Mouse (Mus musculus) CH12.LX (cell line): ENCODE measurements around the gene Ubl4b. TPM values are rescaled to one million over a fixed set of nuclear protein-coding genes. Genes with fewer than 3 reads are reported as not detected.

ENCODE experiments used
- DNase-seq: peaks from one replicate; pipeline ENCODE4 v3.0.0-alpha.2; 2013; ENCODE audit errors: extremely low read depth
- H3K27ac ChIP-seq: 2 replicates; pipeline ENCODE4 v1.5.1; 2012; ENCODE audit warnings: low read depth, mild to moderate bottlenecking, control low read depth, moderate library complexity; ENCODE audit not compliant: insufficient read depth
- H3K27me3 ChIP-seq: replicated peaks from 2 replicates; pipeline ENCODE3; 2012; ENCODE audit warnings: inconsistent platforms
- H3K36me3 ChIP-seq, 2 experiments: replicated peaks in 1 of 2; 2 replicates each; pipeline versions ENCODE3 to v1.6.1; 2012; ENCODE audit warnings: inconsistent platforms in 1 of 2, low read length in 1 of 2, mild to moderate bottlenecking in 1 of 2, mixed read lengths in 1 of 2, moderate library complexity in 1 of 2; ENCODE audit not compliant: control insufficient read depth in 1 of 2, insufficient read depth in 1 of 2
- H3K4me1 ChIP-seq, 2 experiments: 2 replicates each; pipeline ENCODE4 v1.6.1; 2012; ENCODE audit warnings: inconsistent platforms in 1 of 2, moderate library complexity in 1 of 2; ENCODE audit not compliant: insufficient read depth in 2 of 2, control insufficient read depth in 1 of 2
- H3K4me2 ChIP-seq: 2 replicates; pipeline ENCODE4 v1.6.1; 2012; ENCODE audit warnings: low read depth, mild to moderate bottlenecking, control low read depth; ENCODE audit not compliant: poor library complexity, insufficient read depth, severe bottlenecking
- H3K4me3 ChIP-seq, 3 experiments: fragments of 150-350 bp in 1 of 3; sonication (generic) in 1 of 3; replicated peaks in 1 of 3; 2 replicates each; pipeline versions ENCODE3 to v1.5.1; 2011 to 2012; ENCODE audit warnings: low read depth in 2 of 3, low read length in 2 of 3, mild to moderate bottlenecking in 2 of 3, moderate library complexity in 2 of 3, control low read depth in 1 of 3, improper control_type of control experiment in 1 of 3, inconsistent platforms in 1 of 3, mixed read lengths in 1 of 3; ENCODE audit not compliant: poor library complexity in 1 of 3
- H3K79me2 ChIP-seq: replicated peaks from 2 replicates; pipeline ENCODE4 v1.6.1; 2012; ENCODE audit warnings: mild to moderate bottlenecking, moderate library complexity; ENCODE audit not compliant: control insufficient read depth, poor library complexity, insufficient read depth, severe bottlenecking; ENCODE audit errors: extremely low read depth
- H3K9ac ChIP-seq: 2 replicates; pipeline ENCODE4 v1.6.1; 2012; ENCODE audit warnings: low read depth, mild to moderate bottlenecking, control low read depth, moderate library complexity; ENCODE audit not compliant: insufficient read depth
- H3K9me3 ChIP-seq: replicated peaks from 2 replicates; pipeline ENCODE3; 2012; ENCODE audit warnings: low read length, inconsistent platforms, mixed read lengths
- BHLHE40 ChIP-seq: IDR thresholded peaks from 2 replicates; pipeline ENCODE4 v1.6.1; 2011; ENCODE audit warnings: mild to moderate bottlenecking, low read depth, low read length, improper control_type of control experiment
- CHD1 ChIP-seq: IDR thresholded peaks from 2 replicates; pipeline ENCODE4 v1.6.1; 2012; ENCODE audit warnings: low read depth, low read length, improper control_type of control experiment, inconsistent platforms
- CHD2 ChIP-seq: IDR thresholded peaks from 2 replicates; pipeline ENCODE4 v1.6.1; 2011; ENCODE audit warnings: low read length, improper control_type of control experiment
- CTCF ChIP-seq, 2 experiments: IDR thresholded peaks in 1 of 2; conservative IDR thresholded peaks in 1 of 2; 2 replicates each; pipeline ENCODE4 v1.5.1; 2011 to 2012; ENCODE audit warnings: low read depth in 2 of 2, low read length in 2 of 2, improper control_type of control experiment in 1 of 2, inconsistent platforms in 1 of 2, mild to moderate bottlenecking in 1 of 2, moderate library complexity in 1 of 2
- E2F4 ChIP-seq: IDR thresholded peaks from 2 replicates; pipeline ENCODE4 v1.6.1; 2011; ENCODE audit warnings: low read depth, low read length, improper control_type of control experiment; ENCODE audit not compliant: insufficient replicate concordance
- ELF1 ChIP-seq: IDR thresholded peaks from 2 replicates; pipeline ENCODE4 v1.6.1; 2014; ENCODE audit warnings: low read depth, mild to moderate bottlenecking, inconsistent platforms, low read length, improper control_type of control experiment
- EP300 ChIP-seq: IDR thresholded peaks from 2 replicates; pipeline ENCODE4 v1.6.1; 2011; ENCODE audit warnings: low read length, improper control_type of control experiment
- ETS1 ChIP-seq: conservative IDR thresholded peaks from 2 replicates; pipeline ENCODE4 v1.6.1; 2012; ENCODE audit warnings: low read depth, mild to moderate bottlenecking, inconsistent platforms, low read length, improper control_type of control experiment, moderate library complexity
- GABPA ChIP-seq: IDR thresholded peaks from 2 replicates; pipeline ENCODE4 v1.6.1; 2012; ENCODE audit warnings: low read depth, low read length, improper control_type of control experiment, inconsistent platforms; ENCODE audit not compliant: insufficient replicate concordance
- HCFC1 ChIP-seq: IDR thresholded peaks from 2 replicates; pipeline ENCODE4 v1.6.1; 2012; ENCODE audit warnings: low read depth, mild to moderate bottlenecking, inconsistent platforms, low read length, improper control_type of control experiment
- IRF4 ChIP-seq: IDR thresholded peaks from 2 replicates; pipeline ENCODE4 v1.6.1; 2014; ENCODE audit warnings: low read depth, mild to moderate bottlenecking, inconsistent platforms, low read length, improper control_type of control experiment
- MAFK ChIP-seq: IDR thresholded peaks from 2 replicates; pipeline ENCODE4 v1.6.1; 2011; ENCODE audit warnings: low read length, improper control_type of control experiment; ENCODE audit not compliant: insufficient replicate concordance
- MEF2A ChIP-seq: IDR thresholded peaks from 2 replicates; pipeline ENCODE4 v1.6.1; 2014; ENCODE audit warnings: low read depth, mild to moderate bottlenecking, inconsistent platforms, low read length, improper control_type of control experiment, borderline replicate concordance
- MXI1 ChIP-seq: IDR thresholded peaks from 2 replicates; pipeline ENCODE4 v1.6.1; 2011; ENCODE audit warnings: mild to moderate bottlenecking, low read depth, low read length, improper control_type of control experiment
- MYC ChIP-seq: IDR thresholded peaks from 2 replicates; pipeline ENCODE4 v1.6.1; 2011; ENCODE audit warnings: low read depth, mild to moderate bottlenecking, improper control_type of control experiment, low read length
- NRF1 ChIP-seq: IDR thresholded peaks from 2 replicates; pipeline ENCODE4 v1.6.1; 2014; ENCODE audit warnings: low read depth, mild to moderate bottlenecking, inconsistent platforms, low read length, improper control_type of control experiment, moderate library complexity
- PAX5 ChIP-seq: IDR thresholded peaks from 2 replicates; pipeline ENCODE4 v1.6.1; 2012; ENCODE audit warnings: low read length, inconsistent platforms, mixed read lengths
- POLR2A ChIP-seq: IDR thresholded peaks from 2 replicates; pipeline ENCODE4 v1.6.1; 2011; ENCODE audit warnings: low read depth, mild to moderate bottlenecking, improper control_type of control experiment, low read length
- POLR2AphosphoS2 ChIP-seq: IDR thresholded peaks from 2 replicates; pipeline ENCODE4 v1.6.1; 2011; ENCODE audit warnings: low read depth, low read length, improper control_type of control experiment
- RAD21 ChIP-seq: IDR thresholded peaks from 2 replicates; pipeline ENCODE4 v1.6.1; 2011; ENCODE audit warnings: low read depth, mild to moderate bottlenecking, low read length, improper control_type of control experiment, moderate library complexity
- RCOR1 ChIP-seq: conservative IDR thresholded peaks from 2 replicates; pipeline ENCODE4 v1.6.1; 2012; ENCODE audit warnings: low read depth, mild to moderate bottlenecking, inconsistent platforms, low read length, improper control_type of control experiment
- SIN3A ChIP-seq: IDR thresholded peaks from 2 replicates; pipeline ENCODE4 v1.6.1; 2012; ENCODE audit warnings: low read length, improper control_type of control experiment, inconsistent platforms
- SMC3 ChIP-seq: IDR thresholded peaks from 2 replicates; pipeline ENCODE4 v1.6.1; 2011; ENCODE audit warnings: low read depth, low read length, improper control_type of control experiment
- TCF12 ChIP-seq: IDR thresholded peaks from 2 replicates; pipeline ENCODE4 v1.6.1; 2014; ENCODE audit warnings: low read depth, mild to moderate bottlenecking, inconsistent platforms, low read length, improper control_type of control experiment
- UBTF ChIP-seq: IDR thresholded peaks from 2 replicates; pipeline ENCODE4 v1.6.1; 2012; ENCODE audit warnings: low read depth, mild to moderate bottlenecking, inconsistent platforms, low read length, improper control_type of control experiment, moderate library complexity
- USF1 ChIP-seq: IDR thresholded peaks from 2 replicates; pipeline ENCODE4 v1.6.1; 2014; ENCODE audit warnings: low read depth, mild to moderate bottlenecking, inconsistent platforms, low read length, improper control_type of control experiment
- ZC3H11A ChIP-seq: IDR thresholded peaks from 2 replicates; pipeline ENCODE4 v1.6.1; 2012; ENCODE audit warnings: low read depth, mild to moderate bottlenecking, inconsistent platforms, low read length, improper control_type of control experiment
- ZMIZ1 ChIP-seq: IDR thresholded peaks from 2 replicates; pipeline ENCODE4 v1.6.1; 2012; ENCODE audit warnings: low read depth, mild to moderate bottlenecking, inconsistent platforms, low read length, improper control_type of control experiment
- dilution Hi-C: fragments of 300-500 bp; cut with MboI; formaldehyde crosslinking; loops from 2 replicates; pipeline ENCODE4 v1.14.3; 2020; ENCODE audit warnings: low sequenced_read_pairs; ENCODE audit not compliant: extremely low pct_unique_long_range_greater_than_20kb, extremely low pct_ligation_motif_present
- in situ Hi-C: fragments of 300-500 bp; cut with MboI; formaldehyde crosslinking; loops from 3 replicates; pipeline ENCODE4 v1.14.3; 2019; ENCODE audit warnings: low sequenced_read_pairs, low pct_ligation_motif_present, low pct_unique_long_range_greater_than_20kb, mixed read lengths
- polyA plus RNA-seq: library from polyadenylated mRNA; unstranded; fragments of >175 nt; gene quantifications from 2 replicates; pipeline ENCODE4 v1.2.1, GENCODE M21; 2012; ENCODE audit warnings: low read depth; ENCODE audit not compliant: insufficient read length
- total RNA-seq, 2 experiments: library from RNA; depleted of rRNA; stranded (reverse); fragments of 300-350 nt in 1 of 2; fragments of >200 nt in 1 of 2; gene quantifications; 2 replicates each; pipeline ENCODE4 v1.2.3; 2012 to 2014

Ubl4b gene
- total and polyA plus RNA-seq, 3 experiments: not detected

GRCm38 (mm10) chr3:107597134-107597533 lies 42.3 kb upstream of the Ubl4b start:
- DNase-seq: no peak
- peaks cover 5 to 13% of the 10 kb centered on the region in 2 experiments; a peak in 2 of 4 replicates for H3K4me1 ChIP-seq
- no peak overlapping the region for H3K27ac ChIP-seq
- no peak overlapping the region for H3K9ac ChIP-seq
- in situ Hi-C loops (no loop called here), dilution Hi-C loops (no loop called here)
- no peak overlapping the region for H3K4me3 ChIP-seq
- peaks cover 4% of the 10 kb centered on the region for H3K27me3 ChIP-seq
- H3K9me3 ChIP-seq: peaks cover 19% of the 10 kb centered on the region
- no peak overlapping the region for H3K4me2 ChIP-seq
- H3K79me2 ChIP-seq: no peaks in the 10 kb centered on the region
- TF ChIP-seq NRF1: no peak
- no peak for TF ChIP-seq ETS1
- TF ChIP-seq POLR2A: no peak
- TF ChIP-seq ELF1: no peak
- TF ChIP-seq RAD21: no peak
- TF ChIP-seq HCFC1: no peak
- TF ChIP-seq MEF2A: no peak
- no peak for TF ChIP-seq IRF4
- TF ChIP-seq UBTF: no peak
- TF ChIP-seq MAFK: no peak
- TF ChIP-seq MXI1: no peak
- no peak for TF ChIP-seq POLR2AphosphoS2
- no peak for TF ChIP-seq TCF12
- no peak for TF ChIP-seq ZC3H11A
- TF ChIP-seq ZMIZ1: no peak
- no peak for TF ChIP-seq SMC3
- no peak for TF ChIP-seq BHLHE40
- no peaks in the 10 kb centered on the region for H3K36me3 ChIP-seq

DNA sequence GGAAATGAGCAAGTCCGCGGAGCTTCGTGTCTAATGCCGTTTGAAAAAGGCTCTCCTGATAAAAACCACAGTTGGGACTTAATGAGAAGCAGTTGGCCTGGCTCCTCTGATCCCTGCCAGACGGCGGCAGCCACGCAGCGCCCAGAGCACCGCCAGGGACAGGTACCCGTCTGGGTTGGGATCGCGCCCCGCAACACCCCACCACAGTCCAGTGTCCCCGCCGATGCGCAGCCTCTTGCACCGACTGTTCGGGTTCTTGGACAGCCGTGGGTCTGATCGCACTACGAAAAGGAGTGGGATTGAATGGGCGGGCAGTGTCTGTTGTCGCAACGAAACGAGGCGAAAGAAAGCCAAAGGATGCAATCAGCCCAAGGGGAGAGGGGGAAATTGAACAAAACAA lies 41.7 kb upstream of the Ubl4b start:
- no peaks in the 10 kb centered on the region for H3K79me2 ChIP-seq
- H3K4me1 ChIP-seq: peaks cover 5 to 13% of the 10 kb centered on the region in 2 experiments; a peak in 2 of 4 replicates
- H3K36me3 ChIP-seq: no peaks in the 10 kb centered on the region
- no peak overlapping the region for H3K9ac ChIP-seq
- in situ Hi-C loops (no loop called here), dilution Hi-C loops (no loop called here)
- TF ChIP-seq ZC3H11A (no peak), EP300 (no peak), BHLHE40 (no peak), POLR2AphosphoS2 (no peak), E2F4 (no peak), CHD2 (no peak), ZMIZ1 (no peak), UBTF (no peak), GABPA (no peak), TCF12 (no peak), SIN3A (no peak), RCOR1 (no peak), CTCF (conservative IDR thresholded peaks at IDR 0.05 in 1 of 2, IDR thresholded peaks at IDR 0.05 in 1 of 2; ENCODE audit: low read depth in 2 of 2, low read length in 2 of 2) (no peak), MYC (no peak), ELF1 (no peak), CHD1 (no peak), PAX5 (no peak), USF1 (no peak)
- peaks cover 4% of the 10 kb centered on the region for H3K27me3 ChIP-seq
- no peak overlapping the region for H3K27ac ChIP-seq
- H3K4me2 ChIP-seq: no peak overlapping the region
- H3K9me3 ChIP-seq: peaks cover 19% of the 10 kb centered on the region
- no peak overlapping the region for H3K4me3 ChIP-seq
- no peak for DNase-seq
